ENCODE assay signal across 8 mouse cellular contexts in the genomic region with DNA sequence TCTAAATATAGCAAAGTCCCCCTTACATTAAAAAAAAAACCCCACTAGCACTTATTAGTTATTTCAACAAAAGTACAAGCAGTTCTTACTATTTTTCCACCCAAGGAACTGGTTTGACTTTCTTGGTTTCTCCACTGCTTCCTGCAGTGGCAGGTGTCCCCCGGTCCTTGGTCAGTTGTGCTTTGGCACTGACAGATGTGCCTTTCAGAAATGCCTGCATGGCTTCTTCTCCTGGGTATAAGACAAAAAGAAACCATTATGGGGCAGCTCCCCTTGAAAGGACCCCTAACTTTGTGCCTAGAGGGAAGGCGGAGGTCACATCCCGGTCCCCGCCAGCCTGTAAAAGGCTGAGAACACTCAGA. TPM values are rescaled to one million over a fixed set of nuclear protein-coding genes. Genes with fewer than 3 reads are reported as not detected.
DNase-seq lines count a peak whose midpoint lies in the region; ATAC-seq and TF ChIP-seq lines count a peak whose summit lies in the region.

No protein-coding gene starts in this region.

- peaks cover 13% of the 10 kb centered on the region for H3K36me3 ChIP-seq in heart, embryonic 15.5 days
- H3K36me3 ChIP-seq in G1E (replicated peaks): peaks cover 53% of the 10 kb centered on the region

- peak overlapping the region; percentile 97 for H3K9ac ChIP-seq in heart, embryonic 15.5 days

- no peak for TF ChIP-seq CTCF in G1E (IDR thresholded peaks at IDR 0.05; ENCODE audit: low read depth, low read length)

- no peak for DNase-seq in heart, adult 9 months (ENCODE audit: low spot score in 2 of 2)
- no peak for DNase-seq in G1E (ENCODE audit: low spot score)
- no peak for DNase-seq in left cerebral cortex, adult 8-10 months (ENCODE audit: low spot score in 2 of 2)
- no peak for DNase-seq in urinary bladder, postnatal 14 days (ENCODE audit: low spot score)
- no peak for DNase-seq in adrenal gland, postnatal 14 days

- no peak for ATAC-seq in heart, embryonic 15.5 days (replicated peaks; ENCODE audit: insufficient number of reproducible peaks, insufficient read depth, low FRiP score, low read depth)
- 0 out of 2 replicates have a peak, but pooled peaks have one; percentile 15 for ATAC-seq in G1E (ENCODE audit: extremely low read depth, insufficient number of reproducible peaks, low FRiP score, poor library complexity, severe bottlenecking)
- peak; percentile 20 for ATAC-seq in granulocyte monocyte progenitor cell, adult 5-6 weeks (replicated peaks; ENCODE audit: poor library complexity, severe bottlenecking)
- peak; percentile 17; the same call in 1 of the 2 replicates for ATAC-seq in megakaryocyte progenitor cell, adult 5-6 weeks (replicated peaks; ENCODE audit: poor library complexity)

- peak overlapping the region; percentile 95 for H3K4me3 ChIP-seq in heart, embryonic 15.5 days
- peak overlapping the region; percentile 78 for H3K4me3 ChIP-seq in G1E (ENCODE audit: low read depth, low read length)

- WGBS in heart, embryonic 15.5 days: 0% methylated on average over 4 of the region's 4 CpGs

- no peaks in the 10 kb centered on the region for H3K27me3 ChIP-seq in heart, embryonic 15.5 days
- H3K27me3 ChIP-seq in G1E (ENCODE audit: insufficient read depth, low read length): no peaks in the 10 kb centered on the region

- H3K4me2 ChIP-seq in heart, embryonic 15.5 days: peak overlapping the region; percentile 93

- H3K27ac ChIP-seq in heart, embryonic 15.5 days: peak overlapping the region; percentile 99

- peaks cover 19% of the 10 kb centered on the region for H3K4me1 ChIP-seq in heart, embryonic 15.5 days (replicated peaks)
- H3K4me1 ChIP-seq in G1E (ENCODE audit: insufficient read depth, low read depth, low read length): peaks cover 35% of the 10 kb centered on the region

- no peaks in the 10 kb centered on the region for H3K9me3 ChIP-seq in heart, embryonic 15.5 days (replicated peaks)
- H3K9me3 ChIP-seq in G1E (replicated peaks): no peaks in the 10 kb centered on the region

RNA-seq across cellular contexts. Expression of gene Rfc4, which starts 0.2 kb away (rescaled TPM):
- 71.6 and 74.4 TPM in 2 replicates for polyA plus RNA-seq in heart, embryonic 15.5 days (2015; fragmentation: Nextera tagmentation; extraction: Ambion mirVana)
- total RNA-seq in G1E (2014; fragmentation: Nextera tagmentation) (181 and 229 TPM in 2 replicates), G1E (2017) (87.3 and 90.1 TPM in 2 replicates)
- polyA plus RNA-seq in G1E (2012): 29.7 and 49.2 TPM in 2 replicates
- total RNA-seq in granulocyte monocyte progenitor cell, adult 5-6 weeks (2014; fragmentation: Nextera tagmentation): 100.0 and 117 TPM in 2 replicates
- total RNA-seq in granulocyte monocyte progenitor cell, adult 5-6 weeks (2017): 78.2 and 92.9 TPM in 2 replicates
- total RNA-seq in megakaryocyte progenitor cell, adult 5-6 weeks (2015): 195 and 224 TPM in 2 replicates
- 72.3 and 90.3 TPM in 2 replicates for total RNA-seq in megakaryocyte progenitor cell, adult 5-6 weeks (2017)
- total RNA-seq in left cerebral cortex, adult 8-10 months (2022): 1 to 10 TPM; 3.9 to 6.6 (median 5.4) TPM
- 14.5 and 15.2 TPM in 2 replicates for total RNA-seq in adrenal gland, postnatal 14 days (2021)

RNA-seq across cellular contexts. Expression of gene Adipoq, which starts 19.0 kb away (rescaled TPM):
- polyA plus RNA-seq in heart, embryonic 15.5 days (2015; fragmentation: Nextera tagmentation; extraction: Ambion mirVana): 0.10 TPM in 1 of 2 replicates, not detected in the other
- total RNA-seq in G1E (2014; fragmentation: Nextera tagmentation) (not detected in 2 replicates), G1E (2017) (0.16 TPM in 1 of 2 replicates, not detected in the other)
- not detected in 2 replicates for polyA plus RNA-seq in G1E (2012)
- not detected in 2 replicates for total RNA-seq in granulocyte monocyte progenitor cell, adult 5-6 weeks (2014; fragmentation: Nextera tagmentation)
- 0.15 TPM in 1 of 2 replicates, not detected in the other for total RNA-seq in granulocyte monocyte progenitor cell, adult 5-6 weeks (2017)
- total RNA-seq in megakaryocyte progenitor cell, adult 5-6 weeks (2015): not detected in 2 replicates
- not detected in 2 replicates for total RNA-seq in megakaryocyte progenitor cell, adult 5-6 weeks (2017)
- not detected for total RNA-seq in left cerebral cortex, adult 8-10 months (2022)
- total RNA-seq in adrenal gland, postnatal 14 days (2021): 317 and 319 TPM in 2 replicates

RNA-seq across cellular contexts. Expression of gene Eif4a2, which starts 20.0 kb away (rescaled TPM):
- polyA plus RNA-seq in heart, embryonic 15.5 days (2015; fragmentation: Nextera tagmentation; extraction: Ambion mirVana): 155 and 160 TPM in 2 replicates
- total RNA-seq in G1E (2014; fragmentation: Nextera tagmentation): 776 and 797 TPM in 2 replicates
- total RNA-seq in G1E (2017): 849 and 913 TPM in 2 replicates
- 8.4 and 10.5 TPM in 2 replicates for polyA plus RNA-seq in G1E (2012)
- 322 and 433 TPM in 2 replicates for total RNA-seq in granulocyte monocyte progenitor cell, adult 5-6 weeks (2014; fragmentation: Nextera tagmentation)
- total RNA-seq in granulocyte monocyte progenitor cell, adult 5-6 weeks (2017): 678 and 830 TPM in 2 replicates
- total RNA-seq in megakaryocyte progenitor cell, adult 5-6 weeks (2015): 378 and 464 TPM in 2 replicates
- 592 and 744 TPM in 2 replicates for total RNA-seq in megakaryocyte progenitor cell, adult 5-6 weeks (2017)
- total RNA-seq in left cerebral cortex, adult 8-10 months (2022): 100 to 1,000 TPM; 839 to 960 (median 920) TPM
- 360 and 379 TPM in 2 replicates for total RNA-seq in adrenal gland, postnatal 14 days (2021)

Comparison
In these comparisons a context has a peak if more than half of its experiments do, and no peak if none do; other contexts are left out.
1. RNA of gene Adipoq, which starts 19.0 kb away (total RNA-seq): 317 to 319 TPM in adrenal gland, postnatal 14 days; not detected in left cerebral cortex, adult 8-10 months, 0.16 TPM in G1E, 0.15 TPM in granulocyte monocyte progenitor cell, adult 5-6 weeks and not detected in megakaryocyte progenitor cell, adult 5-6 weeks; every median in the first group is over 100 times any median in the second.